Mouse (Mus musculus) mesoderm, embryonic 11.5 days (tissue): ENCODE data around the gene Rin3.
"Not testable (repeated sequence)": the region's sequence is repeated elsewhere in the genome, so short reads cannot be mapped to it uniquely, and the experiment has no call there.

ENCODE experiments used
- DNase-seq: peaks from one replicate; pipeline ENCODE4 v3.0.0-alpha.2; 2012; ENCODE audit warnings: low read depth, low spot score

The Rin3 gene

DNA sequence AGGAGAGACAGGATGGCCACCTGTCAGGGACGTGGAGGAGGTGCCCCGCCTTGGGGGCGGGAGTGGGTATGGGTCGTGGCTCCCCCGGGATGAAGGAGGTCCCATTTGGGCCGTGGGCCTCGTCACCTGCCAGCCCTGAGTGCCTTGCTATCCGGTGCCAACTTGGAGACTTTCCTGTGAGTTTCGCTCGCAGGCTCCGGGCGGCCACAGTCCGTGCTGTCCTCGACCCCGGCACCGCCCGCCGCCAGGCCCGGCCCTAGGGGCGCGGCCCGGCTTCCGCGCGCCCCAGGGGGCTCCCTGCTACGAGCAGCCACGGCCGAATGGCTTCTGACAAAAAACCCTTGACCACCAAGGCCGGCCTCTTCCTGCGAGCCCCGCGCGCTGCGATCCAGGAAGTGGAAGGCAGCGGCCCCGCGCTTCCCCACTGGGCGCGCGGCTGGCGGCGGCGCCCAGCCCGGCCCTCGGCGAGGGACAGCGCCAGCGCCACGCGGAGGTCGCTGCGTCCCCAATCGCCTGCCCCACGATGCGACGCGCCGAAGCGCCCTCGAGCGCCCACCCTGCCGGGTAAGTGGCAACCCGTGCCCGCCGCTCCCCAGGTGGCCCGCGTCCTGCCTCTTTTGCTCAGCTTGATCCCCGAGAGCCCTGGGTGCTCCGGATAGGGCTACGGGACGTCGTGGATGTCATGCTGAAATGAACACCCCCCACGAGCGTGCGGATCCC is at the start of gene Rin3:
Gene Rin3 (plus strand): TSS at position 286 of the 720 bp plus-strand sequence.
- DNase-seq: no peak

DNA sequence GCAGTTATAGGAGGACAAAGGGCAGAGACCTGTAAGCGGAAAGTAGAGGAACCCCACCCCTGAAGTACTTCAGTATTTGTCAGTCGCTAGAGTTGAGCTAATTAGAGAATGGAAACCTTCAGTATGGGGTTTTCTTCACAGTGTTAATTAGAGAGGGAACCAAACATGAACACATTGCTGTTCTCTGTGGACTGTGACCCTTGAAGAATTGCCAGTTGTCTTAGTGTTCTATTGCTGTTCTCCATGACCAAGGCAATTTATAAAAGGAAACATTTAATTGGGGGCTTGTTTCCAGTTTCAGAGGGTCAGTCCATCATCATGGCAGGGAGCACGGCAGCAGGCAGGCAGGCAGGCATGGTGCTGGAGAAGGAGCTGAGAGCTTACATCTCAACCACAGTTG is 47.3 kb upstream of the Rin3 start:
- no peak for DNase-seq

DNA sequence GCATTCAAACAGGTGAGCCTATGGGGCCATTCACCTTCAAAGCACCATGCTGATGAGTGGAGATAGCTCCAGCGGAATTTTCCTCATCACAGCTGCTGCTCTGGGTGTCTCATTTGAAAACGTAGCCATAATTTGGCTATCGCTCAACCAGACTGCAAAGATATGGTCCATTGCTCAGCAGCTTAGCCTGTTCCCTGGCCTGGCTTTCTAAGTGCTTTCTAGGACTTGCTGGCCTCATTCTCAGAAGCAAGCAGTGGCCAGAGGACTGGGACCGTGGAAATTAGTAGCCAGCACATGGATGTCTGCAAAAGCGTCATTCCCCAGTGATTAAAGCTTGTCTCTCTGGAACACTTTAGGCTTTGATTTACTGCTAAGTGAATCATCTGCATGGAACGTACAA is 46.5 kb upstream of the Rin3 start:
- DNase-seq: no peak

- peak; percentile 21 for DNase-seq
Measured at GRCm38 (mm10) chr12:102242076-102242722, 40.6 kb upstream of the Rin3 start.

GRCm38 (mm10) chr12:102243915-102244314 is 38.9 kb upstream of the Rin3 start:
- peak; percentile 60 for DNase-seq

GRCm38 (mm10) chr12:102246226-102246625 is 36.6 kb upstream of the Rin3 start:
- DNase-seq: no peak

DNA sequence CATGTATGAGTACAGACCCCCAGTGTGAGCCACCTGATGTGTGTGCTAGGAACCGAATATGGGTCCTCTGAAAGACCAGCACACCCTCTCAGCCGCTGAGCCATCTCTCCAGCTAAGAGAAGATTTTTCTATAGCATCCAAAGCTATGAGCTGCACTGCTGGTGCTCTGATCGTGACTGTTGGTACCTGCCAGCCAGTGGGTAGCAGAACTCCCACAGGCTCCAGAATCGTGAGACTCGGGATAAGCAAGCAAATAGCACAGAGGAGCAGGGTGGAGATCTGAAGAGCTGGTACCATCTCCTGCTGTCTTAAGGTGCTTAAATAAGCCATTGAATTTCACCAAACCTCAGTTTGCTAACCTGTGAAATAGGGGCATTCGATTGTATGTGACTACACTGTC is 34.7 kb upstream of the Rin3 start:
- DNase-seq: no peak

DNA sequence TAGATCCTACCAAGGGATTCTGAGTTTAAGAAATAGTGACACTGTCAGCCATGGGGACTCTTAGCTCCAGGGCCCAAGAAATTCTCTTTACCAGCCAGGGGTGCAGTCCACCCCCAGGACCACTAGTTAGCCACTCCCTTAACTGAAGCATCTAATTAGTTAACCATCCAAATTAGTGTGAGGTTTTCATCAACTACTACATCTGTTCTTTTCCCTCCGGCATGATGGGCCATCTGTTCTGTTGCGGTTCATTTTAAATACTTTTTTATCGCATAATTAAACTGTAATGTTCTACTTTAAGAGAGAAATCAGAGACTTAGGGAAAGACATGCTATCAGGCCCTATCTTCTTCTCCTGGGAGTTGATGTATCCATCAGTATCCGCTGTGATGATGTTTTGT is 32.5 kb upstream of the Rin3 start:
- no peak for DNase-seq

DNA sequence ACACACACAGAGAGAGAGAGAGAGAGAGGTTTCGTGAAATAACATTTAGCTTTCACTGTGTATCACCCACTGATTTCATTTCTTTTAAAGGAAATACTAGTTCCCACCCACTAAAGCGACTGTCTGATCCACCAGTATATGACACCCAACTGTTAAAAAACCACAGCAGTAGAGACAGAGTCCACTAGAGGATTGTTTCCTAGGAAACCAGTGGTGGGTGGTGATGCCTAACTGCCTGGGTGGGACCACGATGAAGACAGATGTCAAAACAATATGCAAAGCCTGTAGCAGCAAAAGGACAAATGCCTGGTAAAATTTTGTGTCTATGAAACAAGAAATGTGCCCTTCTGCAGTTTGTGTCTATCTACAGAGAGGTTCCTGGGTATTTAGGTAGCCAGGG is 31.8 kb upstream of the Rin3 start:
- no peak for DNase-seq

DNA sequence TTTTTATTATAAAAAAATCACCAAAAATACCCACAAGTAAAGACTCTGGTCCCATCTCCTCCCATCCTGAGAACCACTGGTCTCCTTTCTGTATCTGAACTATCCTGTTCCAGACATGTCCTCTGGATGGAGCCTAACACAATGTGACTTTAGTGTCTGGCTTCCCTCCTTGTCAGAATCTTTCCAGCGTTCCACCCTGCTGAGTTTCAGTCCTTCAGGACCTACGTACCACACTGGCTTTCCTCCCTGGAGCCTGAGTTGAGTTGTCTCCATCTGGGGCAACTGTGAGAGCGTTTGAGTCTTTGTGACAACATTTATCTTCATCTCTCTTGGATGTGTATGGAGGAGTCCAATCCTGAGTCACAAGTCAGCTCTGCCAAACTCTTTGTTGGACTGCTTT is 30.9 kb upstream of the Rin3 start:
- DNase-seq: no peak

- DNase-seq: no peak
Measured at GRCm38 (mm10) chr12:102252525-102252924, 30.3 kb upstream of the Rin3 start.

- DNase-seq: no peak
Measured at GRCm38 (mm10) chr12:102255012-102255411, 27.8 kb upstream of the Rin3 start.

GRCm38 (mm10) chr12:102258522-102259112 is 24.2 kb upstream of the Rin3 start:
- DNase-seq: no peak

- no peak for DNase-seq
Measured at GRCm38 (mm10) chr12:102261933-102262396, 20.9 kb upstream of the Rin3 start.

GRCm38 (mm10) chr12:102262809-102263208 is 20.0 kb upstream of the Rin3 start:
- DNase-seq: no peak

DNA sequence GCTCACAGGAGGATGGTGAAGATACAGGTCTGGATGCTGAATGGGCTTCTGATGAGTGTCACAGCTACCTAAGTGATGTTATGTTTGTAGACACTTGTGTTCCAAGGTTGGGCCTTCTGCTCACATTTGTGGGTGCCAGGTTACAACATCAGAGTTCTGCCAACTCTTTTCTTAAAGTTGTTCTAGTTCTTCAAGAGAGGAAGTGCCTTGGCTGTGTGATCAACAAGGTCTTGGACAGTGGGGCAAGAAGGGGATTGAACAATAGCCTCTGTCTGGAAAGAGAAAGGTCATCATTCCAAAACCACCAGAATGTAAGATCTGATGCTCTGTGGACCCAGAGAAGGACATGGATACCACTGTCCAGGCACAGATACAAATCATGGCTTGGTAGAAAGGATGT is 19.6 kb upstream of the Rin3 start:
- DNase-seq: no peak

DNA sequence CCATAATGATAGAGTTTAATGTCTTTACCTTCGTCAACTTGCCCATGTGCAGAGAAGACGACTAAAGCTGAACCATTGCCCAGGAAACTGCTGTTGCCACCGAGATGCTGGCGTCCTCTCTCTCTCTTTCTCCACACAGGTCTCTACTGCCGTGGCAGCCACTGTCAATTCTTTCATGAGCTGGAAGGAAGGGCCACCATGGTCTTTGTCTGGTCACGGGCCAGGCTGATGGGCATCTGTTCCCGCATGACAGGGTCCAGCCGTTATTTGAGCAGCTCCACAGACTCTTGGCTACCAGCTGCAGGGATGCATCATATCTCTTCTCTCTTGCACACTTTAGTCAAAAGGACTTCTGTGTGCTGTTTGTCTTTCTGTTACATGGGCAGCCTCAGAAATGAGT is 16.4 kb upstream of the Rin3 start:
- DNase-seq: no peak

- DNase-seq: no peak
Measured at GRCm38 (mm10) chr12:102269144-102269543, 13.7 kb upstream of the Rin3 start.

GRCm38 (mm10) chr12:102270776-102271405 is 12.0 kb upstream of the Rin3 start:
- DNase-seq: no peak

- no peak for DNase-seq
Measured at GRCm38 (mm10) chr12:102271447-102271846, 11.4 kb upstream of the Rin3 start.

DNA sequence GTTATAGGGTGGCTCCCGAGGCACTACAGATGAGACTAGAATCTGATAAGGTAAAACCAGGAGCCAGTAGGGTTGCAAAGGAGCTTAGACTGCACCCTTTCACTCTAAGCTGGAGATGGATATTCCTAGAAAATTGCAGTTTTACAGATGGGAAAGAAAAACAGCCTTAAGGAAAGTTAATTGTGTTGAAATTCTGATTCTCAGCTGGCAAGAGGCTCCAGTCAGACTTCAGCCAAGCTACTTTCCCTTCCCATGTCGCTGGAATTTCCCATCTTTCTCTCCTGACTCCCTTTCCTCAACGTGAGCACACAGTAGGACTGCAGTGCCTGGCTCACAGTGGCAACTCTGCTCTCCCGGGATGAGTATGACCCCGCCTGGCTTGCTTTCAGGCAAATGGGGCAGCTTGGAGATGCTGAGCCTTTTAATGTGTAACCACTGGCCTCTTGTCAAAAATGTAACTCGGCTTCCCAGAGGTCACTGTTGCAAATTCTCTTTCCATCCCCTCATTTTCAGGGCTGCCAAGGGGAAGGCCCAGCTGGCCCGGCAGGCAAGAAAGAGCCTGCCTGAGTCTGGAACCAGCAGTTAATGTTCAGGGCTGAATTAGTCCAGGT is 6.9 kb upstream of the Rin3 start:
- no peak for DNase-seq

DNA sequence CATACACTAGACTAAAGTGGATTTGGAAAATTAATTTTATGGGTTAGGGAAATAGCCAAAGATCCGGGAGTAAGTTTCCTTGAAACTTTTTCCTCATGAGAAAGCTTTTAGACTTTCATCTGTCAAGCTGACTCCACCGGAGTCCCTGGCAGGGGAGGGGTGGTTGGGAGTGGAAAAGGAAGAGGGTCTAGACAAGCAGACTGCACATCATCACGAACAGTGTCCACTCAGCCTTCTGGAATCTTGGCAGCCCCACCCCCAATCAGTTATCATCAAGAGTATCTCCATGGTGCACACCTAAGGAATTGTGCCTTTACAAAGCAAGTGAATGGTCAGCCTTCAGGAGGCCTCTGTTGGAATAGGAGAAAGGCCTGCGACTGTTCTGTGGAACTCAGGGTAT is 2.6 kb upstream of the Rin3 start:
- not testable (repeated sequence) for DNase-seq
